Mouse (Mus musculus) layer of hippocampus, adult 9-11 months (tissue): Measurements from ENCODE around the gene Cpeb3.
"Not testable (repeated sequence)": the region's sequence is repeated elsewhere in the genome, so short reads cannot be mapped to it uniquely, and the experiment has no call there.

Experiments used
- DNase-seq: peaks from one replicate; pipeline ENCODE4 v3.0.0; 2022

Gene Cpeb3

GRCm38 (mm10) chr19:37145401-37145800, 63.0 kb downstream of the Cpeb3 start:
- DNase-seq, result no peak

- no peak for DNase-seq
Observed at GRCm38 (mm10) chr19:37141623-37142022, 66.8 kb downstream of the Cpeb3 start.

GRCm38 (mm10) chr19:37137133-37137532, 71.3 kb downstream of the Cpeb3 start:
- DNase-seq, result no peak

GRCm38 (mm10) chr19:37135459-37135858, 72.9 kb downstream of the Cpeb3 start:
- not testable (repeated sequence) for DNase-seq

- no peak for DNase-seq
Observed at GRCm38 (mm10) chr19:37133666-37134065, 74.7 kb downstream of the Cpeb3 start.

GRCm38 (mm10) chr19:37131660-37132059, 76.7 kb downstream of the Cpeb3 start:
- no peak for DNase-seq

- no peak for DNase-seq
Observed at GRCm38 (mm10) chr19:37128461-37128860, 79.9 kb downstream of the Cpeb3 start.

- no peak for DNase-seq
Observed at GRCm38 (mm10) chr19:37127018-37127567, 81.3 kb downstream of the Cpeb3 start.

- no peak for DNase-seq
Observed at GRCm38 (mm10) chr19:37124961-37125360, 83.4 kb downstream of the Cpeb3 start.

GRCm38 (mm10) chr19:37119281-37119680, 89.1 kb downstream of the Cpeb3 start:
- no peak for DNase-seq

- DNase-seq, result no peak
Observed at GRCm38 (mm10) chr19:37115824-37116223, 92.6 kb downstream of the Cpeb3 start.

- no peak for DNase-seq
Observed at GRCm38 (mm10) chr19:37115374-37115773, 93.0 kb downstream of the Cpeb3 start.

- no peak for DNase-seq
Observed at GRCm38 (mm10) chr19:37111831-37112230, 96.6 kb downstream of the Cpeb3 start.

- DNase-seq, result no peak
Observed at GRCm38 (mm10) chr19:37110494-37110893, 97.9 kb downstream of the Cpeb3 start.

GRCm38 (mm10) chr19:37109853-37110252, 98.5 kb downstream of the Cpeb3 start:
- DNase-seq, result no peak

- no peak for DNase-seq
Observed at GRCm38 (mm10) chr19:37100689-37101088, 107.7 kb downstream of the Cpeb3 start.

- no peak for DNase-seq
Observed at GRCm38 (mm10) chr19:37095666-37096330, 112.6 kb downstream of the Cpeb3 start.

GRCm38 (mm10) chr19:37093181-37093580, 115.2 kb downstream of the Cpeb3 start:
- DNase-seq, result no peak

GRCm38 (mm10) chr19:37090146-37091061, 118.0 kb downstream of the Cpeb3 start:
- peak; percentile 52 for DNase-seq

- DNase-seq, result no peak
Observed at GRCm38 (mm10) chr19:37088043-37088748, 120.2 kb downstream of the Cpeb3 start.

- DNase-seq, result no peak
Observed at GRCm38 (mm10) chr19:37084546-37084945, 123.9 kb downstream of the Cpeb3 start.

- DNase-seq, result no peak
Observed at GRCm38 (mm10) chr19:37081467-37081866, 126.9 kb downstream of the Cpeb3 start.

GRCm38 (mm10) chr19:37079151-37079550, 129.2 kb downstream of the Cpeb3 start:
- DNase-seq, result no peak
